ENCODE assay signal across 8 mouse cellular contexts in the genomic region with DNA sequence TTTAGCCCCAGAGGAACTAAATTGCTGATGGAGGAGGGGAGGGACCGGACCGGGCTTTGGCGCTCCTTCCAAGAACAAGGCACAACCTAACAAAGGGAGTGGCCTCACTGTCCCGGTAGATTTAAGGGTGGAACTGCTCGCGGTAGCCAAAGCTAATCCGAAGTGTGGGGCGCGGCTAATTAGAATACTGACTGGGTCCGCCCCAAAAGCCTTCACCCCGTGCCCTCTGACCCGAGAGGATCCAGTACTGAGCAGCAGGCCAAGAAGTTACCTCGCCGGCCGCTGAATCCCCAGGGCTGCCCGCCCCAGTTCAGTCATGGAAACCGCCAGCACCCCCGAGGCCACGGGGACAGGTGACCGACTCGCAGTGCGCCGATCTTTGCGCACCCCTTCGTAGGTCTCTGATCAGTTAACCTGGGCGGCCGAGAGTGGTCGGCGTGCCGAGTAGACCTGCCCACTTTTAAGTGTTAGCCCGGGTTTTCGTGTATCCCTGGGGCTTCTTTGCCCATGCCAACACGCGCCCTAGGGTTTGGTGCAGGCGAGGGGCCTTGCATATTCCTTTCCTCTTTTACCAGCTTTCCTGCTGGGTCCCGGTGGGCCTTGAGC. TPM values are rescaled to one million over a fixed set of nuclear protein-coding genes. Genes with fewer than 3 reads are reported as not detected.
A peak's percentile ranks its signal among the peaks of the same experiment; 100 is the strongest.
DNase-seq lines count a peak whose midpoint lies in the region; ATAC-seq and TF ChIP-seq lines count a peak whose summit lies in the region.

TSS of gene Pym1 (plus strand) at position 244 of the 606 bp plus-strand sequence.

- H3K9ac ChIP-seq in hindbrain, embryonic 11.5 days (ENCODE audit: low read depth, low read length) = peak within 1 kb of the TSS; percentile 68
- peak within 1 kb of the TSS; percentile 74 for H3K9ac ChIP-seq in lung, postnatal 0 days (replicated peaks; ENCODE audit: low read depth)

- ATAC-seq in frontal cortex, adult (ENCODE audit: low TSS enrichment) = peak; percentile 35
- peak; percentile 65 for ATAC-seq in hindbrain, embryonic 11.5 days (ENCODE audit: low FRiP score)
- ATAC-seq in lung, postnatal 0 days = peak; percentile 87

- H3K4me2 ChIP-seq in hindbrain, embryonic 11.5 days (replicated peaks; ENCODE audit: low read depth, low read length) = peak within 1 kb of the TSS; percentile 81
- H3K4me2 ChIP-seq in lung, postnatal 0 days (replicated peaks; ENCODE audit: low read depth, low read length) = peak within 1 kb of the TSS; percentile 92

- TF ChIP-seq CTCF in cerebellum, adult 2 months (IDR thresholded peaks at IDR 0.05; ENCODE audit: borderline replicate concordance, insufficient read depth, low read depth, low read length) = no peak
- no peak for TF ChIP-seq CTCF in lung, postnatal 0 days (IDR thresholded peaks at IDR 0.05)

- no peaks in the 10 kb centered on the region for H3K27me3 ChIP-seq in cerebellum, adult 2 months (ENCODE audit: control insufficient read depth, insufficient read depth, low read length)
- peaks cover 18% of the 10 kb centered on the region for H3K27me3 ChIP-seq in hindbrain, embryonic 11.5 days (ENCODE audit: control insufficient read depth, insufficient read depth, low read length)
- no peaks in the 10 kb centered on the region for H3K27me3 ChIP-seq in lung, postnatal 0 days (replicated peaks; ENCODE audit: insufficient read depth, low read length)

- DNase-seq in Muller cell, postnatal 12 days (ENCODE audit: inconsistent ontology term) = peak; percentile 47
- DNase-seq in cerebellum, adult 2 months = peak; percentile 64 to 69
- peak; percentile 67 for DNase-seq in hindbrain, embryonic 11.5 days (ENCODE audit: low spot score)
- peak in 1 of 2 experiments; percentile 56 for DNase-seq in layer of hippocampus, postnatal 10 days (ENCODE audit: low spot score in 2 of 2)
- no peak for DNase-seq in lung, postnatal 0 days (ENCODE audit: low spot score)
- DNase-seq in ovary, postnatal 10 days (ENCODE audit: low spot score) = peak; percentile 64
- DNase-seq in thymus, postnatal 4 days = peak; percentile 77

- no peaks in the 10 kb centered on the region for H3K36me3 ChIP-seq in hindbrain, embryonic 11.5 days (ENCODE audit: control insufficient read depth, insufficient read depth, low read length)
- no peaks in the 10 kb centered on the region for H3K36me3 ChIP-seq in lung, postnatal 0 days (ENCODE audit: insufficient read depth, low read length)

- H3K4me3 ChIP-seq in cerebellum, adult 2 months (replicated peaks; ENCODE audit: insufficient read depth, low read depth, low read length) = peak within 1 kb of the TSS; percentile 97
- peak within 1 kb of the TSS; percentile 76 for H3K4me3 ChIP-seq in hindbrain, embryonic 11.5 days (ENCODE audit: low read depth, low read length)
- peak within 1 kb of the TSS; percentile 83 for H3K4me3 ChIP-seq in lung, postnatal 0 days (ENCODE audit: low read depth, low read length)

- H3K9me3 ChIP-seq in hindbrain, embryonic 11.5 days (ENCODE audit: control insufficient read depth, low read length) = no peaks in the 10 kb centered on the region
- no peaks in the 10 kb centered on the region for H3K9me3 ChIP-seq in lung, postnatal 0 days (ENCODE audit: low read length)

- peak; percentile 2; the same call in 1 of the 2 replicates for TF ChIP-seq EP300 in lung, postnatal 0 days (IDR thresholded peaks at IDR 0.05)

- H3K4me1 ChIP-seq in cerebellum, adult 2 months (ENCODE audit: control insufficient read depth, insufficient read depth, low read length) = peaks cover 4% of the 10 kb centered on the region; the same call in 1 of the 2 replicates
- 0 out of 2 replicates have a peak, but pooled peaks cover 6% of the 10 kb centered on the region for H3K4me1 ChIP-seq in hindbrain, embryonic 11.5 days (replicated peaks; ENCODE audit: control insufficient read depth, insufficient read depth, low read length)
- H3K4me1 ChIP-seq in lung, postnatal 0 days (ENCODE audit: insufficient read depth, low read depth, low read length) = peaks cover 13% of the 10 kb centered on the region; the same call in 1 of the 2 replicates

- no peak; the same call in 1 of the 2 replicates for TF ChIP-seq POLR2A in cerebellum, adult 2 months (IDR thresholded peaks at IDR 0.05; ENCODE audit: borderline replicate concordance, insufficient read depth, low read length)

- peak within 1 kb of the TSS; percentile 87 for H3K27ac ChIP-seq in cerebellum, adult 2 months (ENCODE audit: insufficient read depth, low read length)
- H3K27ac ChIP-seq in hindbrain, embryonic 11.5 days (ENCODE audit: low read depth, low read length) = peak within 1 kb of the TSS; percentile 96
- peak within 1 kb of the TSS; percentile 99 for H3K27ac ChIP-seq in lung, postnatal 0 days (ENCODE audit: low read length)

- under 1% methylated on average over 36 of the region's 36 CpGs for WGBS in cerebellum, adult 2 months
- WGBS in hindbrain, embryonic 11.5 days = under 1% methylated on average over 36 of the region's 36 CpGs
- 2% methylated on average over 36 of the region's 36 CpGs for WGBS in lung, postnatal 0 days

RNA-seq across cellular contexts. Expression of gene Pym1, which starts in this region (rescaled TPM):
- 37.2 and 39.7 TPM in 2 replicates for polyA plus RNA-seq in cerebellum, adult 2 months (2012; rRNA removed)
- polyA plus RNA-seq in hindbrain, embryonic 11.5 days (2014; fragmentation: Nextera tagmentation; extraction: Ambion mirVana) = 44.5 and 48.3 TPM in 2 replicates
- 10 to 100 TPM; 34.9 to 35.1 TPM for total RNA-seq in layer of hippocampus, postnatal 10 days (2021)
- polyA plus RNA-seq in lung, postnatal 0 days (2015; fragmentation: Nextera tagmentation; extraction: Ambion mirVana) = 23.4 and 24.9 TPM in 2 replicates

Comparison
In these comparisons a context has a peak if more than half of its experiments do, and no peak if none do; other contexts are left out.
1. ATAC-seq: peak in every context shown above with its lines; median percentile 87 in lung, postnatal 0 days; 65 in hindbrain, embryonic 11.5 days; 35 in frontal cortex, adult.